Mouse (Mus musculus): ENCODE results near the gene Syt15. TPM values are rescaled to one million over a fixed set of nuclear protein-coding genes. Genes with fewer than 3 reads are reported as not detected.

Syt15 gene
- polyA plus RNA-seq, 1 experiment from 2014 or later: 0.46 TPM

DNA sequence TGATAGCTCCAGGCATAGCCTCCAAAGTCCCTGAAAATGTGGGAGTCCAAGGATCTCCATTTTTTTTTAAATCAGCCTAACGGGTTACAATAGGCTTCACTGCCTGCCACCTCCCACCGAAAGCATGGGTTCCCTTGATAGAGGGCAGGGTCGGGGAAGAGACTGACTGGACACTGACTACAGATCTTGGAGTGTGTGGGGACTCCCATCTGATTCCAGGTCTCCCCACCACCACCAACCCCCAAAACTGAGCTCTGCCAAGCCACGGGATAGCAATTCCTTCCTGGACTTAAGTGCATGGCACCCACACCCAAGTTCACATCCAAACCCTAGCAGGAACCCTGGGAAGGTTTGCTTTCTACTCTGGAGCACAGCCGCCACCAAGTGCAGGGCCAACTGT, 1.0 kb downstream of the Syt15 start:
- Histone ChIP-seq H3K4me3 (ENCODE audit: low read length) (no peak overlapping the region), H3K4me2 (replicated peaks; ENCODE audit: low read depth, low read length) (no peak overlapping the region), H3K27me3 (ENCODE audit: control insufficient read depth, insufficient read depth, low read length) (peaks cover 25% of the 10 kb centered on the region; the same call in 1 of the 2 replicates), H3K9ac (ENCODE audit: low read depth, low read length) (no peak overlapping the region), H3K9me3 (ENCODE audit: control insufficient read depth, low read length) (no peaks in the 10 kb centered on the region), H3K36me3 (ENCODE audit: control insufficient read depth, insufficient read depth, low read length) (no peaks in the 10 kb centered on the region), H3K27ac (ENCODE audit: low read depth, low read length) (no peak overlapping the region), H3K4me1 (ENCODE audit: control insufficient read depth, insufficient read depth, low read length) (no peaks in the 10 kb centered on the region)
- no peak for ATAC-seq (ENCODE audit: low FRiP score, low TSS enrichment)
- 70% methylated on average over 5 of the region's 5 CpGs for WGBS

DNA sequence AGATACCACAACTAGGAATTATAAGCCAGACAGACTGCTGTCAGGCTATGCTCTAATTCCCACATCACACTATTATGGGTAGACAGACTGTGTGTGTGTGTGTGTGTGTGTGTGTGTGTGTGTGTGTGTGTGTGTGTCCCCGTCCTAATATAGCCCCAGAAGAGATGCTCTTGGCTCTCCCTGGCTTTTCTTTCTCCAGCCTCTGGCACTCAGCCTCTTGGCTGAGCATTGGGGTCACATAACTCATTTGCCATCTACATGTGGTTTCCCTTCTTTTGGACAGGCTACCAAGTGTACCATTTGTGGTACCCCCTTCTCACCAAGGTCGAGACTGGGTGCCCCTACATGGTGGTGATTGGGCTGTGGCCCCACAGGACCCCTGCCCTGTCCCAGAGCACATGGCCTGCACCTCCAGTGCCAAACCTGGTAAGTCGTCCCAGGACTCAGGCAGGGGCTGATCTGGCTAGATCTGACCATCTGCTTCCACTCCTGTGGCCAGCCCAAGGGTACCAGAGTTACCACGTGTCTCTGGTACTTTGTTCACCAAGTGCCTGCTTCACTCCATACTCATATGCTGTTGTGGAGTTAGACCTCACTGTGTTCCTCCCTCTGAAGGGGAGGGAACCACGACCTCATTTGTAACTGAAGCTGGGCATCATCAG, 2.2 kb downstream of the Syt15 start:
- H3K9ac ChIP-seq (ENCODE audit: low read depth, low read length): no peak overlapping the region
- H3K9me3 ChIP-seq (ENCODE audit: control insufficient read depth, low read length): no peaks in the 10 kb centered on the region
- no peaks in the 10 kb centered on the region for H3K4me1 ChIP-seq (ENCODE audit: control insufficient read depth, insufficient read depth, low read length)
- 78% methylated on average over 5 of the region's 5 CpGs for WGBS
- H3K36me3 ChIP-seq (ENCODE audit: control insufficient read depth, insufficient read depth, low read length): no peaks in the 10 kb centered on the region
- H3K4me2 ChIP-seq (replicated peaks; ENCODE audit: low read depth, low read length): no peak overlapping the region
- no peak overlapping the region for H3K4me3 ChIP-seq (ENCODE audit: low read length)
- no peak overlapping the region for H3K27ac ChIP-seq (ENCODE audit: low read depth, low read length)
- H3K27me3 ChIP-seq (ENCODE audit: control insufficient read depth, insufficient read depth, low read length): peaks cover 25% of the 10 kb centered on the region; the same call in 1 of the 2 replicates
- ATAC-seq (ENCODE audit: low FRiP score, low TSS enrichment): no peak

DNA sequence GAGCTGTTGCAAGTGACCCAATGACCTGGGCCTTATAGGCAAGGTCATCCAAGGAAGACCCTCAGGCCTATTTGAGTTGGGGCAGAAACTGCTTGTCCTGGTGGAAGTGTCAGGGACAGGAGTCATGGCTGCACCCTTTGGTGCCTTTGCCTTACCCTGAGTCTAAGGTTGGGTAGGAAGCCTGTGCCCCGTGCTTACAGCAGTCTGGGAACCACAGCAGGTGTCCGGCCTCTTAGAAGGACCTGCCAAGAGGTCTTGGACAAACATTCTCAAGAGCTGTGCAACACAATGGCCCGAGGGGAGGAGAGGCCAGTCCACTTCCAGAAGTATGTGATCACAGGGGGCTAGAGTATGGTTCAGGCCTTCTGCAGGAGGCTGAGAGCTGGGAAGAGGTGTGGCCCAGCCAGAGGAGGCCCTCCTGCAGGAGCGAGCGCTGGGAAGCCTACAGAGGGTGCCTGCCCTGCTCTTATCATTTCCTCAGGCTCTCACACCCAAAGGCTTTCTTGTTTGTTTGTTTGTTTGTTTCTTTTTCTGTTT, 4.0 kb downstream of the Syt15 start:
- H3K4me1 ChIP-seq (ENCODE audit: control insufficient read depth, insufficient read depth, low read length): no peaks in the 10 kb centered on the region
- H3K9ac ChIP-seq (ENCODE audit: low read depth, low read length): no peak overlapping the region
- 71% methylated on average over 5 of the region's 5 CpGs for WGBS
- no peak overlapping the region for H3K4me2 ChIP-seq (replicated peaks; ENCODE audit: low read depth, low read length)
- ATAC-seq (ENCODE audit: low FRiP score, low TSS enrichment): no peak
- no peak overlapping the region for H3K4me3 ChIP-seq (ENCODE audit: low read length)
- H3K27ac ChIP-seq (ENCODE audit: low read depth, low read length): no peak overlapping the region
- no peaks in the 10 kb centered on the region for H3K9me3 ChIP-seq (ENCODE audit: control insufficient read depth, low read length)
- peaks cover 18% of the 10 kb centered on the region; the same call in 1 of the 2 replicates for H3K27me3 ChIP-seq (ENCODE audit: control insufficient read depth, insufficient read depth, low read length)
- no peaks in the 10 kb centered on the region for H3K36me3 ChIP-seq (ENCODE audit: control insufficient read depth, insufficient read depth, low read length)

DNA sequence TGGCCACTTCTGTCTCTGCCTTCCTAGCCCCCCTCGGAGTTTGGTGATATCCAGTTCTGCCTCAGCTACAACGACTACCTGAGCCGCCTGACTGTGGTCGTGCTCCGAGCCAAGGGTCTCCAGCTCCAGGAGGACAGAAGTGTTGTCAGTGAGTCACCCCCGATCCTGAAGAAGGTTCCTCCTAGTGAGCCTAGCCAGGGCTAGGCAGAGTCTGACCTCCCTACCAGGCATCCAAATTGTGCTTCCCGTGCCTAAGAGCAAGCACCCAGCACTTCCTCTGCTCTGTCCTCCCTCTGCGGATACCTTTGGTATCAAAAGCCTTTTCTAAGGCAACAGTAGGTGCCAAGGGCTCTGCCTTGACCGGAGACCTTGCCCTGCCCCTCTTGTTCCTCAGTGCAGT, 6.6 kb downstream of the Syt15 start:
- Histone ChIP-seq H3K4me2 (replicated peaks; ENCODE audit: low read depth, low read length) (no peak overlapping the region), H3K27ac (ENCODE audit: low read depth, low read length) (no peak overlapping the region), H3K36me3 (ENCODE audit: control insufficient read depth, insufficient read depth, low read length) (no peaks in the 10 kb centered on the region), H3K9me3 (ENCODE audit: control insufficient read depth, low read length) (no peaks in the 10 kb centered on the region), H3K27me3 (ENCODE audit: control insufficient read depth, insufficient read depth, low read length) (no peaks in the 10 kb centered on the region), H3K9ac (ENCODE audit: low read depth, low read length) (no peak overlapping the region), H3K4me1 (ENCODE audit: control insufficient read depth, insufficient read depth, low read length) (no peaks in the 10 kb centered on the region), H3K4me3 (ENCODE audit: low read length) (no peak overlapping the region)
- 88% methylated on average over 9 of the region's 9 CpGs for WGBS
- no peak for ATAC-seq (ENCODE audit: low FRiP score, low TSS enrichment)

DNA sequence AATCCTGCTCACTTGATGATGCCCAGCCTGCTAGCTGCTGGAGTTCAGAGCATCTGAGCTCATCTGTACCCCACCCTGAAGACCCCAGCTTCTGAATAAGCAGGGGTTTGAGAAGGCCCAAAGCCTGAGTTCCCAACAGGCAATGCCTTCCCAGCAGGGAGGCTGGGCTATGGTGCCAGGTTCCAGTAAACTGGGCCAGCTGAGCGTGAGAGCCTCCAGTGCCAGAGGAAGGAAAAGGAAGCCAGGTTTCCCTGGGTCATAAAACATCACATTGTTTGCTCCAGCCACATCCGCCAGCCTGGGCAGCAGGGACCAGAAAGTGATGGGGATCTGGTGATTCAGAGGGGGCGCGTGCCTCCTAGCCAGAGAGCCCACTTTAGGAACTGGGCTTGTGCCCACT, 7.2 kb downstream of the Syt15 start:
- Histone ChIP-seq H3K27me3 (ENCODE audit: control insufficient read depth, insufficient read depth, low read length) (no peaks in the 10 kb centered on the region), H3K4me2 (replicated peaks; ENCODE audit: low read depth, low read length) (no peak overlapping the region), H3K9ac (ENCODE audit: low read depth, low read length) (no peak overlapping the region), H3K36me3 (ENCODE audit: control insufficient read depth, insufficient read depth, low read length) (no peaks in the 10 kb centered on the region), H3K4me3 (ENCODE audit: low read length) (no peak overlapping the region), H3K27ac (ENCODE audit: low read depth, low read length) (no peak overlapping the region), H3K4me1 (ENCODE audit: control insufficient read depth, insufficient read depth, low read length) (no peaks in the 10 kb centered on the region), H3K9me3 (ENCODE audit: control insufficient read depth, low read length) (no peaks in the 10 kb centered on the region)
- 76% methylated on average over 4 of the region's 4 CpGs for WGBS
- ATAC-seq (ENCODE audit: low FRiP score, low TSS enrichment): no peak

DNA sequence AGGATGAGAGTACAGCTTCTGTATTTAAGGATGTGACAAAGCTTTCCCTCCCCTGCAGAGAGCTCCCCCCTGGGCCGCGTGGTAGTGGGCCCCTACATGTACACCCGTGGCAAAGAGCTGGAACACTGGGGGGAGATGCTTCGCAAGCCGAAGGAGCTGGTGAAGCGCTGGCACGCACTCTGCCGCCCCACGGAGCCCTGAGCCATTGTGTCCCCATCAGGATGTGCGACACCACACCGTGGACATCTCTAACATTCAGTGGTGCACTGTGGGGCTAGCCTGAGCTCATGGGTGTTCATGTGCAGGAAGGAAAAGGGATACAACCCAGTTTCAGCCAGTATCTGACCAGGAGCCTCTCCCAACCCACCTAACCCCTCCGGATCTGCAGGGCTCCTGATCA, 8.6 kb downstream of the Syt15 start:
- H3K4me2 ChIP-seq (replicated peaks; ENCODE audit: low read depth, low read length): no peak overlapping the region
- WGBS: 85% methylated on average over 12 of the region's 12 CpGs
- no peaks in the 10 kb centered on the region for H3K36me3 ChIP-seq (ENCODE audit: control insufficient read depth, insufficient read depth, low read length)
- no peaks in the 10 kb centered on the region for H3K4me1 ChIP-seq (ENCODE audit: control insufficient read depth, insufficient read depth, low read length)
- no peak overlapping the region for H3K9ac ChIP-seq (ENCODE audit: low read depth, low read length)
- H3K4me3 ChIP-seq (ENCODE audit: low read length): no peak overlapping the region
- no peaks in the 10 kb centered on the region for H3K9me3 ChIP-seq (ENCODE audit: control insufficient read depth, low read length)
- no peak for ATAC-seq (ENCODE audit: low FRiP score, low TSS enrichment)
- H3K27me3 ChIP-seq (ENCODE audit: control insufficient read depth, insufficient read depth, low read length): no peaks in the 10 kb centered on the region
- no peak overlapping the region for H3K27ac ChIP-seq (ENCODE audit: low read depth, low read length)

DNA sequence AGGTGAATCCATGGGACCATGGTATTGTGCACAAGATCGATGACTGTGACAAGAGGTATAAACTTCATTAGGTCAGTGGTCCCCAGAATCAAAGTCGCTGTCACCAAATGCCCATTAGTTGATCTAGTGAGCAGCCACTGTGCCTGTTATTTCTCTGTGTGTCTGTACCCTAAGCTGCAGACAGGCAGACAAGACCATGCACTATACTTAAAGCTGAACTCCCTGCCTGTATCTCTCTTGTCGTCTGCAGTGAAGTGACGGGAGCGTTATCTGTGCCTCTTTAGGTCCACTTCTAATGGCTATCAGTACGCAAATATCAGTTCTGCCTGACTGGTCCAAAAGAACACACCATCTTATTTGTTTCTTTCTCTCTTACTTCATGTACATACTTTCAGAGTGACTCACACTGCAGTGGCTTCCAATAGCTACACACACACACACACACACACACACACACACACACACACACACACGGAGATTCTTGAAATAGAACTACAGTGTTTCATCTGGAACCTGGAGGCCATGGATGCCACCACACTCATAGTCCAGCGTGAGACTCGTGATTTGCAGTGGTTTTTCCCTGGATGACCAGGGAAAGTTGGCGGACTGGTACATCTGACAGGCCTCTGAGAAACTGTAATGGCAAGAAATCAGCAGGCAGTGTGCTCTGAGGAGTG, 9.6 kb downstream of the Syt15 start:
- no peak overlapping the region for H3K4me3 ChIP-seq (ENCODE audit: low read length)
- ATAC-seq (ENCODE audit: low FRiP score, low TSS enrichment): no peak
- H3K27ac ChIP-seq (ENCODE audit: low read depth, low read length): no peak overlapping the region
- no peaks in the 10 kb centered on the region for H3K27me3 ChIP-seq (ENCODE audit: control insufficient read depth, insufficient read depth, low read length)
- H3K4me1 ChIP-seq (ENCODE audit: control insufficient read depth, insufficient read depth, low read length): no peaks in the 10 kb centered on the region
- 77% methylated on average over 10 of the region's 10 CpGs for WGBS
- H3K4me2 ChIP-seq (replicated peaks; ENCODE audit: low read depth, low read length): no peak overlapping the region
- H3K36me3 ChIP-seq (ENCODE audit: control insufficient read depth, insufficient read depth, low read length): no peaks in the 10 kb centered on the region
- H3K9me3 ChIP-seq (ENCODE audit: control insufficient read depth, low read length): no peaks in the 10 kb centered on the region
- H3K9ac ChIP-seq (ENCODE audit: low read depth, low read length): no peak overlapping the region

DNA sequence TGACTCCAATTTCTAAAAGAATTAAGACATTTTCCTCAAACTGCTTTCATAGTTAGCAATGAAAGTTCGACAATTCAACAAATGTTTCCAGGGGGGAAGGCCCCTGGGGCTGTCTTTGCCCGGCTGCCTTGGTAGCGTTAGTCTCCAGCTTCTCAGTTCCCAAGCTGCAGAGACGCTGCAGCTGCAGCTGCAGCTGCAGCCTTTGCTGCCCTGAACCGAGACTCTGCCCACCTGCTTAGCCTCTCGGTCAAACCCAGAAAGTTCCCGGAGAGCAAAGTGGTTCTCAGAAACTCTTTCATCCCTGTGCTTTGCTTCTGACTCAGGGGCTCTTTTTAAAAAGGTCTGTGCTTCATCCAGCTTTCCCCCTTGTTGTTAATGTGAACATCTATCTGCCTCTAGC, 12.9 kb downstream of the Syt15 start:
- no peaks in the 10 kb centered on the region for H3K9me3 ChIP-seq (ENCODE audit: control insufficient read depth, low read length)
- H3K4me1 ChIP-seq (ENCODE audit: control insufficient read depth, insufficient read depth, low read length): no peaks in the 10 kb centered on the region
- H3K27ac ChIP-seq (ENCODE audit: low read depth, low read length): no peak overlapping the region
- ATAC-seq (ENCODE audit: low FRiP score, low TSS enrichment): no peak
- no peak overlapping the region for H3K9ac ChIP-seq (ENCODE audit: low read depth, low read length)
- H3K4me3 ChIP-seq (ENCODE audit: low read length): no peak overlapping the region
- no peaks in the 10 kb centered on the region for H3K36me3 ChIP-seq (ENCODE audit: control insufficient read depth, insufficient read depth, low read length)
- 68% methylated on average over 7 of the region's 7 CpGs for WGBS
- no peaks in the 10 kb centered on the region for H3K27me3 ChIP-seq (ENCODE audit: control insufficient read depth, insufficient read depth, low read length)
- H3K4me2 ChIP-seq (replicated peaks; ENCODE audit: low read depth, low read length): no peak overlapping the region

DNA sequence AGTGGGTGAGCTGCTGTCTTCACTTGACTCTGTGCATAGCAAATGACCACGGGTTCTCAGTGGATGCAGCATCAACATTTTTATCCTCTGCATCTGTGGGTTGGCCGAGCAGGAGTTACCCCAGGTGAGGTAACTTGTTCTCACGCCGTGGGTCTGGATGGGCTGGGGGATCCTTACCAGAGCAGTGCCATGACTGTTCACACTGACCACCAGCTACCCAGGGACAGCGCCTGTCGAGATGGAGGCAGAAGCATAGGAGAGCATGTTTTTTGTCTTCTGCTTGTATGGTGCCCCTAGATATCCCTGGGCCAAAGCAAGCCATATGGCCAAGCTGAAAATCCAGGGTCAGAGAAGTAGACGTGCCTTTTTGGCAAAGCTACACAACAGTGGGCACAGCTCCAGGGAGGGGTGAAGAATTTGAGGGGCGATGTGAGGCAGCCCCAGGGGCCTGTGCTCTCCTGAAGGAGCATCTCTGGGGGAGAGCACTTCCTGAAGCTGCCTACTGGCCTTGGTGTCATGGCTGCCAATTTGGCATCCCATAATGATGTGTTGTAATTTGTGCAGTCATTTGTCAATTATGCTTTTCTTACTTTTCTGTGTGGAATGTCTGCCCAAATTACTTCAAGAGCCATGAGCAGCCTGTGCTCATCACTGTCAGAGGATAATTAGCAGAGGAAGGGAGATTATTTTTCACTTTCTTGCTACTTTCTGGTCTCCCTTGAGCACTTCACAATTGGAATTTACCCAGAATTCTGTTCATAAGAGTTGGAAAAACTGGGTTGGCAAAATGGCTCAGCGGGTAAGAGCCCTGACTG, 13.7 kb downstream of the Syt15 start:
- H3K36me3 ChIP-seq (ENCODE audit: control insufficient read depth, insufficient read depth, low read length): no peaks in the 10 kb centered on the region
- no peak overlapping the region for H3K4me3 ChIP-seq (ENCODE audit: low read length)
- no peak overlapping the region for H3K27ac ChIP-seq (ENCODE audit: low read depth, low read length)
- no peak overlapping the region for H3K4me2 ChIP-seq (replicated peaks; ENCODE audit: low read depth, low read length)
- 84% methylated on average over 9 of the region's 9 CpGs for WGBS
- no peaks in the 10 kb centered on the region for H3K9me3 ChIP-seq (ENCODE audit: control insufficient read depth, low read length)
- H3K9ac ChIP-seq (ENCODE audit: low read depth, low read length): no peak overlapping the region
- H3K27me3 ChIP-seq (ENCODE audit: control insufficient read depth, insufficient read depth, low read length): no peaks in the 10 kb centered on the region
- no peak for ATAC-seq (ENCODE audit: low FRiP score, low TSS enrichment)
- H3K4me1 ChIP-seq (ENCODE audit: control insufficient read depth, insufficient read depth, low read length): no peaks in the 10 kb centered on the region
